Mouse (Mus musculus) G1E (cell line): ENCODE data around the gene Tep1.

Experiments used
- CTCF ChIP-seq: IDR thresholded peaks from 2 replicates; pipeline ENCODE4 v1.5.1; 2012; ENCODE audit warnings: low read depth, low read length, inconsistent platforms, mixed read lengths
- GATA1 ChIP-seq: IDR thresholded peaks from 2 replicates; pipeline ENCODE4 v1.6.1; 2012; ENCODE audit warnings: borderline replicate concordance, low read length, inconsistent platforms, mixed read lengths

GRCm38 (mm10) chr14:50891621-50892020 lies 21.3 kb upstream of the Tep1 start:
- TF ChIP-seq GATA1 = no peak
- no peak for TF ChIP-seq CTCF
